Mouse (Mus musculus): ENCODE results near the gene Glis3. TPM values are rescaled to one million over a fixed set of nuclear protein-coding genes. Genes with fewer than 3 reads are reported as not detected.

Gene Glis3
- polyA plus RNA-seq, 1 experiment from 2014 or later = 4.4 TPM

DNA sequence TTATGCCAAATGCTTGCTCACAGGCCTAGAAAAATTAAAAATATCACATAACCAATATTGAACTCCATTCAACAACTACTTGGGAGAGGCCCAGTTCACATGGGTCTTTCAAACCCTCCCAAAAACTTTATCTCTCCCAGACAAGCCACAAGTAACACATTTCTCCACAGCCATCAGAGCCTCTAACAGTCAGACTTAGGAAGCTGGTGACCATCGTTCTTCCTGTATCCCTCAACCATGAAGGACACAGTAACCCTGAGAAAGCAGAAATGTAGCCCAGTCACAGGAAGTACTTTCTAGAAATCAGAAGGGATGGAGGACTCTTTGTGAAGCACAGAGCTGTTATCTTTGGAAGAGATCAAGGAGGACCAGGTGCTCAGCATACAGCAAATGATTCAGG, 112.8 kb downstream of the Glis3 start:
- H3K4me1 ChIP-seq (ENCODE audit: control insufficient read depth, insufficient read depth, low read length) = peaks cover 7% of the 10 kb centered on the region; the same call in 1 of the 2 replicates
- no peaks in the 10 kb centered on the region for H3K36me3 ChIP-seq (ENCODE audit: control insufficient read depth, insufficient read depth, low read length)
- H3K27ac ChIP-seq (replicated peaks; ENCODE audit: low read depth, low read length) = no peak overlapping the region
- no peaks in the 10 kb centered on the region for H3K9me3 ChIP-seq (ENCODE audit: control insufficient read depth, low read length)
- H3K4me3 ChIP-seq (replicated peaks; ENCODE audit: low read depth, low read length) = no peak overlapping the region
- no peak overlapping the region for H3K9ac ChIP-seq (replicated peaks; ENCODE audit: low read length)
- no peaks in the 10 kb centered on the region for H3K27me3 ChIP-seq (ENCODE audit: control insufficient read depth, insufficient read depth, low read length)
- DNase-seq (no peak), ATAC-seq (ENCODE audit: low FRiP score, low TSS enrichment) (no peak)
- no peak overlapping the region for H3K4me2 ChIP-seq (ENCODE audit: low read length)
- 64% methylated on average over 1 of the region's 1 CpGs for WGBS

DNA sequence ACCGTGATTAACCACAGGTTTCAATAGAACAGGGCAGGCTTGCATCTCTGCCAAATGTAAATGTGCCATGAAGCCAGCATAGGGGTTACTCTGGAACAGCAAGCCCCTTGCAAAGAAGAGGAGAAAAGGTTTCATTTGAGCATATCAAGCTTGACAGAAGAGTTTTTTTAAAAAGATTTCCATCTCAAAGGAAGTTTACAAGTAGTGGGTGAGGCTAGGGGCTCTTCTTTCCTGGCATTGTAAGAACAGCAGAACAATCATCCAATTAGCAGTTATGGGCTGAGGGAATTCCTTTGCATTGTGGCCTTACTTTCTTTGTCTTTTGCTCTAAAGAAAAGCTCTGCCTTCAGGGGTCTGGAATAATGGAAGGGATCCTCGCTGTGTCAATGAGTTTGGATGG, 113.3 kb downstream of the Glis3 start:
- H3K36me3 ChIP-seq (ENCODE audit: control insufficient read depth, insufficient read depth, low read length) = no peaks in the 10 kb centered on the region
- no peak overlapping the region for H3K27ac ChIP-seq (replicated peaks; ENCODE audit: low read depth, low read length)
- H3K4me3 ChIP-seq (replicated peaks; ENCODE audit: low read depth, low read length) = no peak overlapping the region
- WGBS = 6% methylated on average over 2 of the region's 2 CpGs
- H3K9me3 ChIP-seq (ENCODE audit: control insufficient read depth, low read length) = no peaks in the 10 kb centered on the region
- ATAC-seq (ENCODE audit: low FRiP score, low TSS enrichment) (no peak), DNase-seq (peak; percentile 27)
- no peaks in the 10 kb centered on the region for H3K27me3 ChIP-seq (ENCODE audit: control insufficient read depth, insufficient read depth, low read length)
- no peak overlapping the region for H3K4me2 ChIP-seq (ENCODE audit: low read length)
- no peak overlapping the region for H3K9ac ChIP-seq (replicated peaks; ENCODE audit: low read length)
- peaks cover 7% of the 10 kb centered on the region; the same call in 1 of the 2 replicates for H3K4me1 ChIP-seq (ENCODE audit: control insufficient read depth, insufficient read depth, low read length)

DNA sequence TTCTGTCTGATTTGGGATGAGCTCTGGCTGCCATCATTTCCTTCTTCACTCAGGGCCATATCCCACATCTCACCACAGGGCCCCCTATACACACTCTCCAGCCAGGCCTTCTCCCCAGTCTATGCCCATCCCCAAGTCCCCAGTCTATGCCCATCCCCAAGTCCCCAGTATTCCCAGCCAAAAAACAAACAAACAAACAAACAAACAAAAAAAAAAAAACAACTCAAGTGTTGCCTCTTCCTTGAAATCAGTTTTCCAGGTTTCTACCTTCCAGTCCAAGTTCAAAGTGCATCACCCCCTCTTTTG, 118.2 kb downstream of the Glis3 start:
- Histone ChIP-seq H3K27me3 (ENCODE audit: control insufficient read depth, insufficient read depth, low read length) (no peaks in the 10 kb centered on the region), H3K4me3 (replicated peaks; ENCODE audit: low read depth, low read length) (no peak overlapping the region), H3K9me3 (ENCODE audit: control insufficient read depth, low read length) (no peaks in the 10 kb centered on the region), H3K4me1 (ENCODE audit: control insufficient read depth, insufficient read depth, low read length) (0 out of 2 replicates have a peak, but pooled peaks cover 4% of the 10 kb centered on the region), H3K27ac (replicated peaks; ENCODE audit: low read depth, low read length) (no peak overlapping the region), H3K9ac (replicated peaks; ENCODE audit: low read length) (no peak overlapping the region), H3K36me3 (ENCODE audit: control insufficient read depth, insufficient read depth, low read length) (no peaks in the 10 kb centered on the region), H3K4me2 (ENCODE audit: low read length) (no peak overlapping the region)
- ATAC-seq (ENCODE audit: low FRiP score, low TSS enrichment) (no peak), DNase-seq (no peak)

GRCm38 (mm10) chr19:28560801-28561696, 118.8 kb downstream of the Glis3 start:
- Histone ChIP-seq H3K36me3 (ENCODE audit: control insufficient read depth, insufficient read depth, low read length) (no peaks in the 10 kb centered on the region), H3K4me2 (ENCODE audit: low read length) (no peak overlapping the region), H3K27ac (replicated peaks; ENCODE audit: low read depth, low read length) (no peak overlapping the region), H3K27me3 (ENCODE audit: control insufficient read depth, insufficient read depth, low read length) (no peaks in the 10 kb centered on the region), H3K9ac (replicated peaks; ENCODE audit: low read length) (no peak overlapping the region), H3K4me3 (replicated peaks; ENCODE audit: low read depth, low read length) (no peak overlapping the region), H3K9me3 (ENCODE audit: control insufficient read depth, low read length) (no peaks in the 10 kb centered on the region), H3K4me1 (ENCODE audit: control insufficient read depth, insufficient read depth, low read length) (no peaks in the 10 kb centered on the region)
- 15% methylated on average over 8 of the region's 8 CpGs for WGBS
- DNase-seq (no peak), ATAC-seq (ENCODE audit: low FRiP score, low TSS enrichment) (no peak)

GRCm38 (mm10) chr19:28559836-28560235, 120.0 kb downstream of the Glis3 start:
- no peaks in the 10 kb centered on the region for H3K4me1 ChIP-seq (ENCODE audit: control insufficient read depth, insufficient read depth, low read length)
- H3K4me3 ChIP-seq (replicated peaks; ENCODE audit: low read depth, low read length) = no peak overlapping the region
- H3K36me3 ChIP-seq (ENCODE audit: control insufficient read depth, insufficient read depth, low read length) = no peaks in the 10 kb centered on the region
- H3K4me2 ChIP-seq (ENCODE audit: low read length) = no peak overlapping the region
- no peak for DNase-seq
- no peaks in the 10 kb centered on the region for H3K27me3 ChIP-seq (ENCODE audit: control insufficient read depth, insufficient read depth, low read length)
- H3K9ac ChIP-seq (replicated peaks; ENCODE audit: low read length) = no peak overlapping the region
- H3K9me3 ChIP-seq (ENCODE audit: control insufficient read depth, low read length) = no peaks in the 10 kb centered on the region
- no peak for ATAC-seq (ENCODE audit: low FRiP score, low TSS enrichment)
- WGBS = 50% methylated on average over 7 of the region's 7 CpGs
- H3K27ac ChIP-seq (replicated peaks; ENCODE audit: low read depth, low read length) = no peak overlapping the region

- H3K4me3 ChIP-seq (replicated peaks; ENCODE audit: low read depth, low read length) = no peak overlapping the region
- no peaks in the 10 kb centered on the region for H3K36me3 ChIP-seq (ENCODE audit: control insufficient read depth, insufficient read depth, low read length)
- H3K4me1 ChIP-seq (ENCODE audit: control insufficient read depth, insufficient read depth, low read length) = no peaks in the 10 kb centered on the region
- H3K9me3 ChIP-seq (ENCODE audit: control insufficient read depth, low read length) = no peaks in the 10 kb centered on the region
- no peak overlapping the region for H3K4me2 ChIP-seq (ENCODE audit: low read length)
- WGBS = 75% methylated on average over 10 of the region's 10 CpGs
- ATAC-seq (ENCODE audit: low FRiP score, low TSS enrichment) (no peak), DNase-seq (no peak)
- H3K27ac ChIP-seq (replicated peaks; ENCODE audit: low read depth, low read length) = no peak overlapping the region
- no peak overlapping the region for H3K9ac ChIP-seq (replicated peaks; ENCODE audit: low read length)
- no peaks in the 10 kb centered on the region for H3K27me3 ChIP-seq (ENCODE audit: control insufficient read depth, insufficient read depth, low read length)
Observed at GRCm38 (mm10) chr19:28559400-28559799, 120.5 kb downstream of the Glis3 start.

DNA sequence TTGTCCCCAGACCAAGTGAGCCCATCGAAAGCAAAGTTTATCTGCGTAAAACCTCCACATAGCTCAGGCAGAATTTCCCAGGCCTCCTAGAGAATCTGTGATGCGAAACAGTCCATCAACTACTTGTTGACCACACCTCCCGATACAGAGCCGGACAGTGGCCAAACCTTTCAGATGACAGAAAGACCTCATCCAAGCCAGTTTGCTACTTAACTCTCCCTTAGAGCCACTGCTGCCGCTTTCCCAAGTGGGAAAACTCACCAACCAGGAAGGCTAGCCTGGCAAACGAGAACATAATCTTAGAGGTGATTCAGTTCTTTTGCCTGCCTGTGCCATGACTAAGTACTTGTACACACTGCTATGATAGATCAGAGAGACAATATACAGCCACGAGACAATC, 121.2 kb downstream of the Glis3 start:
- H3K9me3 ChIP-seq (ENCODE audit: control insufficient read depth, low read length) = no peaks in the 10 kb centered on the region
- no peaks in the 10 kb centered on the region for H3K36me3 ChIP-seq (ENCODE audit: control insufficient read depth, insufficient read depth, low read length)
- H3K9ac ChIP-seq (replicated peaks; ENCODE audit: low read length) = no peak overlapping the region
- H3K27me3 ChIP-seq (ENCODE audit: control insufficient read depth, insufficient read depth, low read length) = no peaks in the 10 kb centered on the region
- H3K4me1 ChIP-seq (ENCODE audit: control insufficient read depth, insufficient read depth, low read length) = no peaks in the 10 kb centered on the region
- no peak overlapping the region for H3K4me3 ChIP-seq (replicated peaks; ENCODE audit: low read depth, low read length)
- H3K27ac ChIP-seq (replicated peaks; ENCODE audit: low read depth, low read length) = no peak overlapping the region
- no peak overlapping the region for H3K4me2 ChIP-seq (ENCODE audit: low read length)
- DNase-seq = no peak
- ATAC-seq (ENCODE audit: low FRiP score, low TSS enrichment) = no peak
- WGBS = 46% methylated on average over 8 of the region's 8 CpGs

DNA sequence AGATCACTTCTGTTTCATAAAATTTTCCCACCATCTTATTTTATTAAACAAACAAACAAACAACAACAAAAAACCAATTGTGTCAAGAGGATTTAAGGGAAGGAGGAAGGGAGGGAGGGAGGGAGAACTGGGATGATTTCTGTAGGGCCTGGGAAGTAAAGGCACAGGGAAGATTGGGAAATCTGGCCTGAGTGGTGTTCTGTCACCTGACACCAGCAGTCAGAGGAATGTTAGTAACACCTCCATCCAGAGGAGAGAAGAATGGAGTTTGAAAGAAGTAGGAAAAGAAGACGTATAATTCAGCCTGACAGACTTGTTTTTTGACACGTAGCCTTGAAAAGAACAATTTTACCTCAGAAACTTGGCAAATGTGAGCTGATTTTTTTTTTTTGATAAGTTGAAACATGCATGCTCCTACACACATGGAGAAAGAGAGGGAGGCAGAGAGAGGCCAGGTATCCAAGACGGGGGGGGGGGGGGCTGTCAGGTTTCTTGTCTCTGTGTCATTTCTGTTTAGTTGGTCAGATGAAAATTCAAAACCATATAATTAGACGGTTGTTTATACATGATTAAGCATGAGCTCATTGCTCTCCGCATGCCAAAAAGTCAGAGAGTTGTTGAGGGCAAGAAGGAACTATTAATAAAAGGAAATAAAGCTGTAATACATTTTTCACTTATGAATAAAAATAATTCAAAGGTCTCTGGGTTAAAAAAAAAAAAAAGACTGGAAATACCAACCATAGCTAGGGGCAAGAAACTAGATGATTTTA, 122.1 kb downstream of the Glis3 start:
- Histone ChIP-seq H3K9me3 (ENCODE audit: control insufficient read depth, low read length) (no peaks in the 10 kb centered on the region), H3K4me3 (replicated peaks; ENCODE audit: low read depth, low read length) (no peak overlapping the region), H3K4me1 (ENCODE audit: control insufficient read depth, insufficient read depth, low read length) (no peaks in the 10 kb centered on the region), H3K9ac (replicated peaks; ENCODE audit: low read length) (no peak overlapping the region), H3K4me2 (ENCODE audit: low read length) (no peak overlapping the region), H3K27me3 (ENCODE audit: control insufficient read depth, insufficient read depth, low read length) (no peaks in the 10 kb centered on the region), H3K36me3 (ENCODE audit: control insufficient read depth, insufficient read depth, low read length) (no peaks in the 10 kb centered on the region), H3K27ac (replicated peaks; ENCODE audit: low read depth, low read length) (no peak overlapping the region)
- DNase-seq = no peak
- WGBS = 42% methylated on average over 5 of the region's 5 CpGs
- ATAC-seq (ENCODE audit: low FRiP score, low TSS enrichment) = no peak

All from midbrain, embryonic 14.5 days (tissue).